Mouse (Mus musculus): ENCODE measurements around the gene Rhobtb3.

Gene Rhobtb3

DNA sequence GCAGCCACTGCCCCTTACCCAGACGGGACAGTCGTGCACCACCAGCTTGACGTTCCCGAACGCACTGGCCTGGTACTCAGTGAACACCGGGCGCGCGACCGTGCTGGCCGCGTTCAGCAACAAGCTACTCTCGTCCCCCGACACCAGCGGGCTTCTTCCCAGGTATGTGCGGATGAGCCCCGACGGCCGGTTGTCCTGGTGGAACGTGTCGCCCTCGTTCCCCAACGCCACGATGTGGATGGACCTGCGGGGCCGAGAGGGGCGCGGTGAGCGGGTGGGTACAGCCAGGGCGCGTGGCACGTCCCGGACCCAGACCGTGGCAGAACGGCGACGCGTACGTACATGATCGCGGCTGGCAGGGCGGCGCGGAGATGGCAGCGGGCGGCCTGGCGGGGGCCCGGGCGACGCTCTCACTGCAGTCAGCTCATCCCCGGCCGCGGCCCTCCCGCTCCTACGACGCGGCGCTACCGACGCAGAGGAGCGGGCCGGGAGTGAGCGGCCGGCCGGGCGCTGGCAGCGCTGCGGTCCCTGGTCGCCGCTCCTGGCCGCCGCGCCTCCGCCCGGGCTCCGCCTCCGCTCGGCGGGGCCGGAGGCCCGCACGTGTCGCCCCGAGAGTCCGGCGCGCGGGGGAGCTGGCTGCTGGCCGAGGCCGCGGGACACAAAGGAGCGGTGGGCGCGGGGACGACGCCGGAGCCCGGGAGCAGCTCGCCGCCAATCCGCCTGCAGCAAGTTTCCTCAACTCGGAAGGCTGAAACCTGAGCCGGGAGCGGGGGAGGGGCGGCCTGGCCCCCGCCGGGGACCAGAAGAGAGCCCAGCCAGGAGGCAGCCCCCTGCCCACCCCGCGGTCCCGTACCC lies at the start of gene Rhobtb3:
Rhobtb3 (minus strand) TSS at position 737 of the 855 bp plus-strand sequence.
- DNase-seq (ENCODE audit: low spot score): peak; percentile 69

- no peak for DNase-seq (ENCODE audit: low spot score)
These were observed 48.7 kb upstream of the Rhobtb3 start for GRCm38 (mm10) chr13:75992169-75993028.

DNA sequence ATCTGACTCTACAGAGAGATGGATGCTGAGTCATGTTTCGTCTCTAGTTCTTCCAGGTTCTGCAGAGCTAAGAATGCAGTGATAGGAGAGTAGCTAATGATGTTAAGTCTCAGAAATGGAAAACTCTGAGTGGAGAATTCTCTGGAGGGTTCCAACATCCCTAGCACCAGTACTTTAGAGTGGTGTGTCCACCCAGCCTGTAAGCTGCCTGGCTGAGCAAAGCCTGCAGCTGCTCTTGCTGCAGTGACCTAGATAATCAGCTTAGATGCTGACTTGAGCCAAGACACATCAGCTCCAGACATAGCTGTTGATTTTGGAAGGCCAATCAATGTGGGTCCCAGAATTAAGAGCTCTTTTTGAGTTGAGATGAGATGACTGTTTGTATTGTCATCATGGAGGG lies 44.4 kb upstream of the Rhobtb3 start:
- no peak for DNase-seq (ENCODE audit: low spot score)

DNA sequence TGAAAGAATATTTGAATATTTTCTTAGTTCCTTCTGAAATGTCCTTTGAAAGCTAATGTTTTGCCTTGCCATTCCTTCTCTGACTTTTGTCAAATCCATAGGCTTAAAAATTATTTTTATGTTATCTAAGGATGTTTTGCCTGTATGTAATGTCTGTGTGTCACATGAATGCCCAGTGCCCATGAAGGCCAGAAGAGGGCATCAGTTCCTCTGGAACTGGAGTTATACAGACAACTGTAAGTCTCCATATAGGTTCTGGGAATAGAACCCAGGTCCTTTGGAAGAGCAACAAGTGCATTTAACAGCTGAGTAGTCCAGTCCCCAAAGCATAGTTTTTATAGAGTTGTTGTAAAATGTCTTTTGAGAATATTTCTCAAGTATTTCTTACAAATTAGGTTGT lies 38.2 kb upstream of the Rhobtb3 start:
- no peak for DNase-seq (ENCODE audit: low spot score)

GRCm38 (mm10) chr13:75976649-75977048 lies 32.9 kb upstream of the Rhobtb3 start:
- no peak for DNase-seq (ENCODE audit: low spot score)

GRCm38 (mm10) chr13:75976218-75976617 lies 32.5 kb upstream of the Rhobtb3 start:
- no peak for DNase-seq (ENCODE audit: low spot score)

DNA sequence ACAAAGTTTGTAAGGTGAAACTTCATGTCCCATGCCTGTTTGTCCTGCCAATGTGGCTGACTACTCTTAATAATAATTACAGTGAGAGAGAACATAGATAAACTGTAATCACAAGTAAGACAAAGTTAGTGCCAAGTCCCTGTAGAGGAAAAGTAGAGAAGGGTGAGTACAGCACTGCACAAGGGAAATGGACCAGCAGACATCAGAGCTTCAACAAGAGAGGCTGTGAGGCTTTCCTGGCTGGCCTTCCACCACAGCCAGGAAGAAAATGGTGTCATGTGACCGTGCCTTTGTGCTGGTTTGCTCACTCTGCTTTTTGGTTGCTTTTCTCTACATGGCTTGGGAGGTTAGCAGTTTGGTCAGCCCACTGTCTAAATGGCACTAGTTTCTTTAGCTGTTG lies 31.9 kb upstream of the Rhobtb3 start:
- no peak for DNase-seq (ENCODE audit: low spot score)

- DNase-seq (ENCODE audit: low spot score): no peak
These were observed 30.8 kb upstream of the Rhobtb3 start for GRCm38 (mm10) chr13:75974481-75974880.

GRCm38 (mm10) chr13:75966850-75967249 lies 23.1 kb upstream of the Rhobtb3 start, which contains the start of gene Spata9:
Gene Spata9, plus strand, starts transcription at chr13:75967150.
- no peak for DNase-seq (ENCODE audit: low spot score)

DNA sequence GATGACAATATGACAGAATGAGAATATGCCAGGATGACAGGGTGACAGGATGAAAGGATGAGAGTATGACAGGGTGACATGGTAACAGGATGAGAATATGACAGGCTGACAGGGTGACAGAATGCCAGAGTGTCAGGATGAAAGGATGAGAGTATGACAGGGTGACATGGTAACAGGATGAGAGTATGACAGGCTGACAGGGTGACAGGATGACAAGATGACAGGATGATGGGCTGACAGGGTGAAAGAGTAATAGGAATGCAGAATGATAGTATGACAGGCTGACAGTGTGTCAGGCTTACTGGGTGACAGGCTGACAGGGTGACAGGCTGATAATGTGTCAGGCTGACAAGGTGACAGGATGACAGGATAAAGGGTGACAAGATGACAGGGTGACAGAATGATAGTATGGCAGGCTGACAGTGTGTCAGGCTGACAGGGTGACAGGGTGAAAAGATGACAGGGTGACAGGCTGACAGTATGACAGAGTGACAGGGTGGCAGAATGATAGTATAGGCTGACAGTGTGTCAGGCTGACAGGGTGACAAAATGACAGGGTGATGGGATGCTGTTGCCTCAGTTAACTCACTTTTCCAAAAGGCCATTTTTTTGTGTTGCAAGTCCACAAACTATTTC lies 11.8 kb upstream of the Rhobtb3 start:
- no peak for DNase-seq (ENCODE audit: low spot score)

- no peak for DNase-seq (ENCODE audit: low spot score)
These were observed 6.6 kb upstream of the Rhobtb3 start for GRCm38 (mm10) chr13:75950295-75950694.

DNA sequence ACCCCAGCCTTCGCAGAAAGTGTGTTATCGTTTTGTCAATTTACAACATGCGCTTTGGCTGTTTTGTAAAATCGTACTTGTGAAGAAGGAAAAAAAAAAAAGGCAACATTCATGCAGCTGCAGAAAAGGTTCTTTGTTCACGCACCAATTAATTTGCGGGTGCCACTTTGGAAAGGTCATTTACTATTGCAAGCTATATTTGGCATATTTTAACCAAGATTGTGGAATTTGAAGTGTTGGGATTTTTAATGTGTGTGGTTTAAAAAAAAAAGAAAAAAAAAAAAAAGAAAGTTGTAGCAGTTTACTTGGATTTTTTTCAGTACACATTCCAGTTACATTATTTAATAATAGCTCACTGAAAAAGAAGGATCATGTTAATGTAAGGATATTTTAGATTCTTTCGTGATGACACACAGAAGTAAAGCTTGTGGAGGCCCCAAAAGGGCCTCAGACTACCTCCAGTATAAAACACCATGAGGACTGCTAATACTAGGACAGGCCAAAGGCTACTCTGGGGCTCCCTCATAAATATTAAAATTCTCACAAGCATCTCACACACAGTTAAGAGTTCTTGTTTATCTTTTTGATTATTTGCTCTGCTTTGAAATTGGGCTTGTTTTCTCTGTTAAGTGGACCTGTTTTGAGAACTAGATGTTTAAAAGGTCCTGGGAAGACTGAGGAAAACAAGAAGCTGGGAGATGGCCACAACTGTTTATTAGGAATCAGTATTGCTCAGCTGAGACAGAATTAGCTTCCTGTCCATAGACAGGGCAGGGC lies 507 bp upstream of the Rhobtb3 start:
- no peak for DNase-seq (ENCODE audit: low spot score)

DNA sequence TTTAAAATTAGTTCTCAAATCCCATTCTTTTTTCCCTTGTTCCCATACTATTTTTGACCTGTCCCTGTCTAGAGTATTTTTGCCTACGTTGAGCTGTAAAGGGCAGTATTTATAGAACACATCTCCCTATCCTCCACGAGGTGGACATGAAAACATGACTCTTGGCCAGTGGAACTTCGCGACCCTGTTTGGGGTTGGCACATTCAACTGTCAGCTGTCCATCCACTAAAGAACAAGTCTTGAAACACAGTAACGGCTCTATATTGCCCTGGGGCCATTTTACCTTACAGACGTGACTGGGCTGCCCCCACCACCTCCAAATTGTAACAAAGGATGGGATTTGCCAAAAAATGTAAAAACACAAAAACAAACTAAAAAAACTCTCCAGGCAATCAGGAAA lies 994 bp downstream of the Rhobtb3 start:
- no peak for DNase-seq (ENCODE audit: low spot score)

DNA sequence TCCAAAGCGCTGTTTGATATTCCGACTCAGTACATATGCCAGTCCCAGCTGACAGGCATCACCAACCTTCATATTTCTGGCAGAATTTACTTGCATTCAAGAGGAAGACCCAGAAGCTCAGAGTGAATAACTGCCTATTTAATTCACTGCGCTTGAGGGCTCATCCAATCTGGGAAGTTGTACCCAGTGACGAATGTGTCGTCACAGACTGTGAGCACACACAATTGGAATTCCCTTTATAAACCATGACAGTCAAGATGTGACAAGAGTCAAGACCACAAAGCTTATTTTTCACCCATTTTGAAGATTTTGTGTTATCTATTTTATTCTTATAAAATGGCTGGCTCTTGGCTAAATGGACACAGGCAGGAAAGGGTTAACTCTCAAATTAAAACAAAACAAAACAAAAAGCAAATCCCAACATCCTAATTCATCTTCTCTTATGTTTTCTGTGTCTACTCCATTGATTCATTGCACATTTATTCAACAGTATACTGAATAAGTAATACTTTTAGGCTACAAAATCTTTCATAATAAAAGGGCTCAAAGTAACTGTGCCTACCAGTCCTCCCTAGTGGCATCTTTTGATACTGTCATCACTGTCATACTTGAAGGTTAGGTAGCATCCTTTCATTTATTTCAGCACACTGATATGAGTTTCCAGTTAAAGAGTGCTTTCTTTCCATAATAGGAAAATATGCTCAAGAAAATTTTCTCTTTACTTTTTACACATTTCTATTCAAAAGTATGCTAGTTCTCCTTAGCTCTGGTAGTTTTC lies 2.0 kb downstream of the Rhobtb3 start:
- no peak for DNase-seq (ENCODE audit: low spot score)

DNA sequence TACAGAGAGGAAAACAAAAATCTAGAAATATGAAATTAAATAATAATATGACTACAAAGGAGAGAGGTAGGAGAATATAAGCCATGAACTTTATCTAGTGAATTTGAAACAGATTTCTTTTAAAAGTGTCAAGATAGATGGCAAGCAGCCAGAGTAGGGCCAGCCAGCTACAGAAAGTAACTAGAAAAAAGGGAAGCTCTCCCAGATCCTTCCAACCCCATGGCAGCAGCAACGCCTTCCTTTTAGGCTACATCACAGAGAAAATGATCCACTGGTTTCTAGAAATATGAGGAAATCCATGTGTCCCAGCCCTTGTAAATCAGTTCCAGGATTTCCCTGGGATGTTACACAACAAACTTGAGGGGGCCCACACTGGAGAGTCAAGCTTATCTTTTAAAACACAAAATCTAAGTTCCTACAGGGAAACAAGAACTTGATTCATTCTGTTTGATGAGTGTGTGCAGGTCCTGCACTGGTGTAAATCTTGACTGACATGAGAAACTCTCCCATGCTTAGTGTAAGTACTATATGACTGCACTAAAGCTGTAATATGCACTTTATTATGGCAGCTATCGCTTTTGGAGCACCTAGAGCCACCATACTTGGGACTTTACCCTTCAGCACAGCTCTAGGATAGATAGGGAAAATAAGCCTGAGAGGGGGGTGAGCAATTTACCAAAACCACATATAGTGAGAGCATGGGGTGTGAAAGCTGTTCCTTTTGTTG lies 2.8 kb downstream of the Rhobtb3 start:
- DNase-seq (ENCODE audit: low spot score): no peak

- DNase-seq (ENCODE audit: low spot score): no peak
These were observed 4.9 kb downstream of the Rhobtb3 start for GRCm38 (mm10) chr13:75938866-75939265.

DNA sequence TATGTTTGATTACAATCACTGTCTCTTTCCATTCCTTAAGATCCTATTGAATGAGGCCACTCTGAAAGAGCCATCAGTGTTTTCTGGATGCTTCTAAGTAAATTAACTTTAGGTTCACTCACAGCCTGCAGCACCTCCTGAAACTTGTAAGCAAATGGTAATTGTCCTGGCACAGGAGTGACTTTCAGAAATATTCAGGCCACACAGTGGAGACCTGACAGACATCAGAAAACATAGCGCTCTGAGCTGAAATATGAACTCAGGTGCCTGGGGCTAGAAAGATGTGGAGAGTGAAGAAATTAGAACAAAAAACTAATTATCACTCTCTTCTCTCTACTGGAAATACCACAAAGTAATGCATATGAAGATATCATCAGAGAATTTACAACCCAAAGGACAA lies 10.4 kb downstream of the Rhobtb3 start:
- DNase-seq (ENCODE audit: low spot score): no peak

DNA sequence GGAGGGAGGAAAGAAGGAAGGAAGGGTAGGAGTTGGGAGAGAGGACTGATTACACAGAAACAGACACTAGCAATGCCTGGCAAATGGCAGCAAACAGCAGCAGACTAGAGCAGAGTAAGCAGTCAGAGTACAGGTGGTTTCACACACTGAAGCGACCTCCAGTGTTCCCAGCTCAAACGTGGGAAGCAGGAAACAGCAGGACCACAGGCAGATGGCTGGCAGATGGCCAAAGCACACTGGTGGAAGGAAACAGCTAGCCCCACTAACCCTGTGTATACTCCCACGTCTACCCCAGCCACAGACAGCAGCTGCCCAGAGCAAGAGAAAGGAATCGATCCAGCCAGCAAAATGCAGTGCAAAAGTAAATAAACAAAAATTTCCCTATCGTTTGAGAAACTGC lies 12.7 kb downstream of the Rhobtb3 start:
- peak; percentile 40 for DNase-seq (ENCODE audit: low spot score)

DNA sequence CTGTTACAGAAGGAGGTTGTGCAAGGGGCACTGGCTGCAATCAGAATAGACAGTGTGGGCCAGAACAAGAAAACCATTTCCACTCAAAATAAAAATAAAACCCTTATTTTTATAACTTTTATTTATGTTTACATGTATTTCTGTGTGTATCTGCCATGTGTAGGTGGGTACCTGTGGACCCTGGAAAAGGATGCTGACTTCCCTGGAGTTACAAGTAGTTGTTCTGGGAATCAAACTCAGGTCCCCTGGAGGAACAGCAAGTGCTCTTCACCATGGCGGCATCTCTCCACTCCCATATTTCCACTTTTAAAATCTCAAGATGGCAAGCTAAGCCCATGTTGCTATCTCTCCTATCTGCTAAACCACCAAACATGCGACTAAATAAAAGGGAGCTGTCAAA lies 13.1 kb downstream of the Rhobtb3 start:
- no peak for DNase-seq (ENCODE audit: low spot score)

DNA sequence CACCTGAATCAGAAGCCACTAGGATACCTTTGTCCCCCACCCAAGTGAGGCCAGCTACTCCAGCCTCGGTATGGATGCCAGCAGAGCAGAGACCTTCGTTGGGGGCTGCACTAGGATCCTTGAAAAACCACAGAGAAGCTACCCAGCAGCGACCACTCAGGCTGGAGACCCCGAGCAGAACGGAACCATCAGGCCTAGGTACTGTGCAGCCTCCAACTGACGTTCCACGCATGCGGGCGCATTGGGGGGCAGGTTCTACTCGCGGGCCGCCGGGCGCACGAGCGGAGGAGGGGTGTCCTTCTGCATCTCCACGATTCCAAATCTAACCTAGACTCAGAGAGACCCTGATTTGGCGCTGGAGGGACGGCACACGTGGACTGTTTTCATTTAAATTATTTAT lies 13.7 kb downstream of the Rhobtb3 start:
- no peak for DNase-seq (ENCODE audit: low spot score)
